Mouse (Mus musculus) lung, adult 10 weeks (tissue): Measurements from ENCODE around the gene Rtl9. TPM values are rescaled to one million over a fixed set of nuclear protein-coding genes. Genes with fewer than 3 reads are reported as not detected.

Source experiments
- polyA plus RNA-seq: library from polyadenylated mRNA; stranded (reverse); fragments of 350-450 nt; fragmentation: Illumina TruSeq; extraction: RNeasy Lipid Tissue Mini Kit (QIAGEN cat#74804); gene quantifications from one replicate; pipeline ENCODE4 v1.2.3, GENCODE M21; 2014; ENCODE audit warnings: low read depth, low replicate concordance; ENCODE audit not compliant: insufficient read depth

Rtl9 gene
- polyA plus RNA-seq, result 0.09 TPM

DNA sequence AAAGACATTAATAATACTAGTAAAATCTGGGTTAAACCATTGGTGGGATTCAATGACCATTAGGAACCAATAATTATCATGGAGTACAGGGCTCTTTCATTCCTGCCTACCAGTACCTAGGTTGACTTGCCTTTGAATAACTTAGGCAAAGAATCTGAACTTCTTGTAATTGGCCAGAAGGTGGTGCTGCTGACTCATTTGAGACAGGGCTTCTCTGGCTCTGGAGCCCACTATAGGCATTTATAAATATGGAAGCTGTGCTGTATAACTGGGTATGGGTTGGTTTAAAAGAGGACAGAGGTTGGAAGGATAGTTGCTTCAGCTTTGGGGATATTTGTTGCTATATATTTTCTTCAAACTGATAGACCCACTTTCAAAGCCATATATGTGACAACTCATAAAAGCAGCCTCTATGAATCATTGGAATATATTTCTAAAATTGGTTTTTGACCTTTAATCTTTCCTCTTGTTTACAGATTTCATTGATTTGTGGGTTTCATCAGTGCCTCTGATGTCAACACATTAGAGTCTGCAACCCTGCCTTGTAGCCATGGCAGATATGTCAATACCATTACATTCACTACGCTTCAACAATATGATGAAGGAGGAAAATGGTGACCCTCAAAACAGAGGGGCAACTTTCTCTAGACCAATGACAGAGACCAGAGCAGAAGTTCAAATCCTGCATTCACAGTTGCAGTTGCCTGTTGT is at the start of gene Rtl9:
TSS of gene Rtl9 (plus strand) at position 551 of the 711 bp plus-strand sequence.

Other genes with a start within 250 kb of the Rtl9 start
- gene Ammecr1, start 132.9 kb upstream of the Rtl9 start, polyA plus RNA-seq, result 1.0 TPM